Mouse (Mus musculus): ENCODE measurements at regions not wholly inside any gene's neighbourhood (a gene's known extent, or its start where the extent isn't known, plus 50 kb on each side); places are given as distances from the start of the nearest gene placed in this dataset.
A peak's percentile ranks its signal among the peaks of the same experiment; 100 is the strongest.

GRCm38 (mm10) chr8:86359518-86359917, 221.0 kb downstream of the Abcc12 start:
- no peak for DNase-seq

GRCm38 (mm10) chr8:86353816-86354215, 226.7 kb downstream of the Abcc12 start:
- no peak for DNase-seq

- DNase-seq: no peak
These were observed 228.8 kb downstream of the Abcc12 start for GRCm38 (mm10) chr8:86351545-86352190.

GRCm38 (mm10) chr8:86350128-86350527, 230.4 kb downstream of the Abcc12 start:
- no peak for DNase-seq

GRCm38 (mm10) chr8:86342016-86342684, 238.3 kb downstream of the Abcc12 start:
- DNase-seq: peak; percentile 32

- DNase-seq: no peak
These were observed 241.8 kb downstream of the Abcc12 start for GRCm38 (mm10) chr8:86338574-86339264.

- DNase-seq: no peak
These were observed 249.1 kb downstream of the Abcc12 start for GRCm38 (mm10) chr8:86331383-86331782.

GRCm38 (mm10) chr8:86328626-86329025, 251.9 kb downstream of the Abcc12 start:
- no peak for DNase-seq

- no peak for DNase-seq
These were observed 252.5 kb downstream of the Abcc12 start for GRCm38 (mm10) chr8:86327982-86328381.

GRCm38 (mm10) chr8:86325040-86325439, 255.4 kb downstream of the Abcc12 start:
- DNase-seq: no peak

- DNase-seq: no peak
These were observed 255.9 kb downstream of the Abcc12 start for GRCm38 (mm10) chr8:86324542-86324941.

- DNase-seq: no peak
These were observed 256.7 kb downstream of the Abcc12 start for GRCm38 (mm10) chr8:86323823-86324222.

GRCm38 (mm10) chr8:86322494-86322893, 258.0 kb downstream of the Abcc12 start:
- DNase-seq: no peak

GRCm38 (mm10) chr8:86320938-86321337, 259.5 kb downstream of the Abcc12 start:
- DNase-seq: no peak

GRCm38 (mm10) chr8:86318531-86318930, 262.0 kb downstream of the Abcc12 start:
- DNase-seq: no peak

GRCm38 (mm10) chr8:86316236-86316635, 264.2 kb downstream of the Abcc12 start:
- no peak for DNase-seq

GRCm38 (mm10) chr8:86309460-86309859, 271.0 kb downstream of the Abcc12 start:
- no peak for DNase-seq

- no peak for DNase-seq
These were observed 273.1 kb downstream of the Abcc12 start for GRCm38 (mm10) chr8:86307339-86307738.

- DNase-seq: no peak
These were observed 278.5 kb downstream of the Abcc12 start for GRCm38 (mm10) chr8:86301885-86302509.

GRCm38 (mm10) chr8:86288713-86289384, 291.6 kb downstream of the Abcc12 start:
- peak; percentile 5 for DNase-seq

- no peak for DNase-seq
These were observed 297.6 kb downstream of the Abcc12 start for GRCm38 (mm10) chr8:86282922-86283321.

GRCm38 (mm10) chr8:86280093-86280721, 300.3 kb downstream of the Abcc12 start:
- peak; percentile 57 for DNase-seq

Data from lung, postnatal 10 days (tissue).